Mouse (Mus musculus): ENCODE measurements around the gene Rara.

Gene Rara

DNA sequence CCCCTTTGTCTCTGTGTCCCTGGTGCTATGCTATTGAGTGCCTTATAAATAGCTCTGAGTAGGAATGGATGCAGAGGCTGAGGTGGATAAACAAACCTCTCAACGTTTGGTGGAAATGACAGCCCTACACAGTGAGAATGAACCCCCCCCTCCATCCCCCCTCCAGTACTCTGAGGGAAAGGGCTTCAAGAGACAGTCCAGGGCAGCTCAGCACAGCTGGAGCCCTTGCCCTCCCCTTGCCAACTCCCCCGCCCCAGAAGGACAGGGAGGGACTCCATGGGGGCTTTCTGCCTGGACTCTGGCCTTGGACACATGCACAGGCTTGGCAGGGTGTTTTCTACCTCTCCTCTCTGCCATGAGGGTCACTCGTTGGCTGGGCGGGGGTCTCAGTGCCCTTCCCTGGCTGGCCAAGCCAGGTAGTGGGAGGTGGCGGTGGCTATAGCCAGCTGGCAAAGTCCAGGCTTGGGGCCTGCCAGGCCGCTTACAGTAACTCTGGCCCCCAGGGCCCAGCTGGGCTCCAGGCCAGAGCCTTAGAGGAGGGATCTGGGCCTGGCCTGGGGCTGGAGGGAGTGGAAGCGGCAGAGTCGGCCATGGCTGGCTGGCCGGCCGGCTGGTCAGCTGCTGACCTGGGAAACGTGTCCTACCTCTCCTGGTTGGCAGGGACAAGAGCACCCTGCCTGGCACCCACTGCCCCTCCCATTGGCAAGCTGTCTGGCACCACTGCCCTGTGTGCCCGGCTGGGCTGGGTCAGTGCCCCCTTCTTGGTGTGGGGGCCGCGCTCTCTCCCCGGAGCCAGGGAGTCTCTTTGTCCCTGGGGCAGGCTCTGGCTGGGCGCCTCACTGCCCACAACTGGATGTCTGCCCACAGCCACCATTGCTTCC is 23.6 kb downstream of the Rara start:
- H3K27me3 ChIP-seq (ENCODE audit: control insufficient read depth, insufficient read depth, low read length, poor library complexity, severe bottlenecking), result no peaks in the 10 kb centered on the region
- no peaks in the 10 kb centered on the region; the same call in 1 of the 2 replicates for H3K36me3 ChIP-seq (ENCODE audit: control insufficient read depth, insufficient read depth, low read length, poor library complexity, severe bottlenecking)
- no peak for DNase-seq (ENCODE audit: low read depth, low spot score)

DNA sequence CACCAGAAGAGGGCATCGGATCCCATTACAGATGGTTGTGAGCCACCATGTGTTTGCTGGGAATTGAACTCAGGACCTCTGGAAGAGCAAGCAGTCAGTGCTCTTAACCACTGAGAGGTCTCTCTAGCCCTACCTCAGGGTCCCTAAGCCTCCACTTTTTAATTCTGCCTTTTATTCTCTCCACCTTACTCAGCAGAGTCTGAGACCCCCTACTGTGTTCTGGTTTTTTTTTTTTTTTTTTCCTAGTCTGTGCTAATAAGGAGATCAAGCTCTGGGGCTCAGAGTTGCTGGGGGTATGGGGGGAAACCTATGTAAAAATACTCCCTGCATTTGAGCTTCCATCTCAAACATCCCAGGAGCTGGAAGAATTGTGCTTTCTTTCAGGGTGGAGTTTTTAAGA is 24.5 kb downstream of the Rara start:
- H3K36me3 ChIP-seq (ENCODE audit: control insufficient read depth, insufficient read depth, low read length, poor library complexity, severe bottlenecking), result no peaks in the 10 kb centered on the region; the same call in 1 of the 2 replicates
- DNase-seq (ENCODE audit: low read depth, low spot score), result no peak

DNA sequence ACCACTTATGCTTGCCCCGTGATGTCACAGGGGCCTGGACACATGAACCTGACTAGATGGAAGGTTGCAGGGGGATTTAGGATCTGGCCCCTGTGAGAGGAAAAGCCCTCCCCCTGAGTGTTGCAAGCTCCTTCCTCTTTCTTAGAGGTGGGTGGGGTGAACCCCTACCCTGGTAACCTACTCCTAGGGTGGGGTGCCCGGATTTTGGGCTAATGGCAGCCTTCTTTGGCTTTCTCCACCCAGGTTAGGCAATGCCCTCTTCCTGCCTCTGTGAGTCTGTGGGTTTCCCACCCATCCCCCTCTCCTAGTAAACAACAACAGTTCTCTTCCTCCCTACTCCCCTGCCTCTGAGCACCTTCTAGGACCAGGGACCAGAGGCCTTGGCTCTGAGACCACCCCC is 25.1 kb downstream of the Rara start:
- no peaks in the 10 kb centered on the region; the same call in 1 of the 2 replicates for H3K36me3 ChIP-seq (ENCODE audit: control insufficient read depth, insufficient read depth, low read length, poor library complexity, severe bottlenecking)
- H3K27me3 ChIP-seq (ENCODE audit: control insufficient read depth, insufficient read depth, low read length, poor library complexity, severe bottlenecking), result no peaks in the 10 kb centered on the region
- no peak for DNase-seq (ENCODE audit: low read depth, low spot score)

More for the DNA sequence above, 24.5 kb downstream of the Rara start:
- H3K27me3 ChIP-seq (ENCODE audit: control insufficient read depth, insufficient read depth, low read length, poor library complexity, severe bottlenecking), result no peaks in the 10 kb centered on the region

DNA sequence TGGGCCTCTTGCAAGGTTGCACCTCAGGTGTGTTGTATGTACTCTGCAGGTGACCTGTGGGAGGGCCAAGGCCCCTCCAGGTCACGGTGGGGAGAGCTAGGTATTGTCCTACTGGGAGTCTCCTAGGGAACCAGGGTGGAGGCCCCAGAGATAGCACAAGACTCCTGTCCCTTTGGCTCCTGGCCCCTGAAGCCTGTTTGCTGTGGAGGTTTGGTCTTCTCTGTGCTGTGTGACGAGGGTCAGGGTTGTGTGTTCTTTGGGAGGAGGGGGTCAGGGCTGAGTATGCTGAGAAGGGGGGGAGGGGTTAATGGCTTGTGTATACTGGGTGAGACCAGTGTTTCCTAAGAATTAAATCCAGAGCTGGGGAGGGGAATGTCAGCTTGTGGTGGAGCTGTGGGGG is 25.7 kb downstream of the Rara start:
- H3K36me3 ChIP-seq (ENCODE audit: control insufficient read depth, insufficient read depth, low read length, poor library complexity, severe bottlenecking), result no peaks in the 10 kb centered on the region; the same call in 1 of the 2 replicates
- no peaks in the 10 kb centered on the region for H3K27me3 ChIP-seq (ENCODE audit: control insufficient read depth, insufficient read depth, low read length, poor library complexity, severe bottlenecking)
- DNase-seq (ENCODE audit: low read depth, low spot score), result no peak

DNA sequence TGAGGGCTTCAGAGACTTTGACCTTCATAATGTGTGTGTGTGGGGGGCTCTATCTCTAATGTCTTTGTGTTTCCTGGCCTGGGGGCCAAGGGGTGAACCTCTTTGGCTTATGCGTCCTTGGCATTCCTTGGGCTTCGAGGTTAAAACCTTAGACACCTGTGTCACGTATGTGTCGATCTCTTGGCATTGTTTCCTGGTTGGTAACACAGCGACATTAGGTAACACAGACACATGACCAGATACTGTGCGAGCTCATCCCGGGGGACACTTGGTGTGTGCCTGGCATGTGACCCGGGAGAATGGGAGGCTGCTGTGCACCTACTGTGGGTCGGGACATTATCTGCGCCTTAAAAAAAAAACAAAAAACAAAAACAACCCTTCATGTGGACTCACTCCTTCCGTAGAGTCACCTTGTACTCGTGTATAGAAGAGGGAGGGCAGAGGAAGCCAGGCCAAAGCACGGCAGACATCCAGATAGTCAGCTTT is 26.3 kb downstream of the Rara start:
- no peak for DNase-seq (ENCODE audit: low read depth, low spot score)
- Histone ChIP-seq H3K27me3 (ENCODE audit: control insufficient read depth, insufficient read depth, low read length, poor library complexity, severe bottlenecking) (no peaks in the 10 kb centered on the region), H3K36me3 (ENCODE audit: control insufficient read depth, insufficient read depth, low read length, poor library complexity, severe bottlenecking) (no peaks in the 10 kb centered on the region; the same call in 1 of the 2 replicates)

DNA sequence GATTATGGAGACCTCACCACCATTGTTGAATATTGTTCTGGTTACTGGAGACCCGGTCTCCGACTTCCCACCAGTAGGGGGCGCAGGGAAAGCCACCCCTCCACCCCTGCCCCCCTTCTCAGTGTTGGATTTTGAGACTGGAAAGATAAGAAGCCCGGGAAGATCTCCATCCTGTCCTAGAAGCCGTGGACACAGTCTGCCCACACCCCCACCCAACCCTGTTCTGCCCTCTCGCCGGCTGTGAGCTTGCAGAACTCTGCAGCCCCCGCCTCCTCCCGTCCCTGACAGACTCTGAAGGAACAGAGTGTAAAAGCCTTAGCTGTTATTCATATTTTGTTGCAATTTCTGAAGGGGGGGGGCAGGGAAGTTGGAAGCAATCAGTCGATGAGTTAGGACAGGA is 26.8 kb downstream of the Rara start:
- peak; percentile 63 for DNase-seq (ENCODE audit: low read depth, low spot score)
- H3K27me3 ChIP-seq (ENCODE audit: control insufficient read depth, insufficient read depth, low read length, poor library complexity, severe bottlenecking), result no peaks in the 10 kb centered on the region
- no peaks in the 10 kb centered on the region; the same call in 1 of the 2 replicates for H3K36me3 ChIP-seq (ENCODE audit: control insufficient read depth, insufficient read depth, low read length, poor library complexity, severe bottlenecking)

DNA sequence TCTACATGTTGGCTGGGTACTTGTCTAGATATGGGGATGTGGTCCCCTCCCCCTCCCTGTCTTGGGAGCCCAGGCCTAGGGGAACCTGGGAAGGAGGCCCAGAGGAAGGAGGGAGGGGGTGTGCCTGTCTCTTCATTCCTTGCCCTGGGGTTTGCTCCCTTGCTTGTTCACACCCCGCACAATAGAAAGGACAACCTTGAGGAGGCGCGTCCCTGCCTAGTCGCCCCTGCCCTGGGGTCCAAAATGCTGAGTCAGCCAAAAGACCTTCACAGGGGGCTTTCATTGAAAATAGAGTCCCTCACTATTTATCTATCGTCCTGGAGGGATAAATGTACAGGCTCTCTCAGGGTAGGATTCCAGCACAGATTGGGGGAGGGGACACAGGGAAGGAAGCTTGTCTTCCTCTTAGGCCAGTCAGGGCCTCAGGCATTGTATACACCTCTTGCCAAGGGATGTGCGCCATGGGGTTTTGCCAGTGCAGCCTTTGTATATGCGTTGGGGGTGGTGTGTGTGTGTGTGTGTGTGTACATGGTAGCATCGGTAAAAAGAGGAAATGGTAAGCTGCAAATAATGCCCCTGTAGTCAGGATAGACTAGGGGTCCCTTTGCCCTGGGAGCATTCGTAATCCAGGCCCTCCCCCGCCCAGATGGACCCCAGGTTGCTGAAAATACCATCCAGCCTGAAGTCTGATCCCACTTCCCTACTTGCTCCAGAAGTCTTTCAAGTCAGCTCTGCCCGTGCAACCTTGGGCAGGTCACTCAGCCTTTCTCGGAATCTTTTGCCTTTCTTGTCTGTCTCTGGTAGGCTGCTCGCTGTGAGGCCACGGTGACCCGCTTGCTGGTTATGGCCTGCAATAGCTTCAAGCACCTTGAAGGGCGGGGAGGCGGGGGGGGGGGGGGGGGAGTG is 27.4 kb downstream of the Rara start:
- Histone ChIP-seq H3K27me3 (ENCODE audit: control insufficient read depth, insufficient read depth, low read length, poor library complexity, severe bottlenecking) (no peaks in the 10 kb centered on the region), H3K36me3 (ENCODE audit: control insufficient read depth, insufficient read depth, low read length, poor library complexity, severe bottlenecking) (no peaks in the 10 kb centered on the region; the same call in 1 of the 2 replicates)
- peak; percentile 64 for DNase-seq (ENCODE audit: low read depth, low spot score)

DNA sequence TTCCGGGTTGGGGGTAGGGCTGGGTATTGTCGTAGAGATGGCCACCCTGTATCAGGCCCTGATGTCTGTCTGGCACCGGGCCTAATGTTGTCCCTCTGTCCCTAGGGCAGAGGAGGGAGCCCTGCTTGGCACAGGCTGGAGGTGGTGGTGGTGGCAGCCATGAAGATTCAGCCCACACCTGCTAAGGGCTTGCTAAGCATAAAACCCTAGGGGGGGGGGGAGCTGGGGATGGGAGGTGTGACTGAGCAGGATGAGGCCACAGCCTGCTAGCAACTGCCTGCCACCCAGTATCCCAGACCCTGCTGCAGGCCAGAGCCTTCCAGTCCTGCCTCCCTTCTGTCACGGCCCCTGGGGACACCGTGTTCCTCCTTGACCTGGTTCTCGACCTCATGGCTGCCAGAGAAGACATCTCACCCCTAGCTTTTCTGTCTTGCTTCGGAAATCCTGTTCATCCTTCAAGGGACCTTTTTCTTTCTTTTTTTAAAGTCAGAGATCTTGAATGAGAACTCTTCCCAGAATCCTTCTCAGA is 28.2 kb downstream of the Rara start:
- Histone ChIP-seq H3K36me3 (ENCODE audit: control insufficient read depth, insufficient read depth, low read length, poor library complexity, severe bottlenecking) (no peaks in the 10 kb centered on the region; the same call in 1 of the 2 replicates), H3K27me3 (ENCODE audit: control insufficient read depth, insufficient read depth, low read length, poor library complexity, severe bottlenecking) (no peaks in the 10 kb centered on the region)
- no peak for DNase-seq (ENCODE audit: low read depth, low spot score)

DNA sequence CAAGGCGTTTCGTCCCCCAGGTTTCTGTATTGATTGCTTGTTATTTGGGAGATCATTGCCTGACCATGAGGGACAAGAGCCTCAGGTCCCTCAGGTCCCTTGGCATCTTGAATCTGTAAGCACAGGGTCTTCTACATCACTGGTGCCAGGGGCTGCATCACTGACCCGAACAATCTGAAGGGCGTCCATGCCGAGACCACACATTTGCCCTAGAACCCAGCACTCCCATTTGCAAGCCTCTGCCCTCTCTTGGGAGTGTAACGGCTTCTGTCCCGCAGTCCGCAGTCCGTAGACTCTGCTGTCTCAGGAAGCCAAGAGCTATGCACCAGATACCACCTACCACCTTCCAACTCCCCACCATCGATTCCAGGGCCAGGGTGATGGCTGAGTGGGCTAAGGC is 28.7 kb downstream of the Rara start:
- DNase-seq (ENCODE audit: low read depth, low spot score), result no peak
- Histone ChIP-seq H3K27me3 (ENCODE audit: control insufficient read depth, insufficient read depth, low read length, poor library complexity, severe bottlenecking) (no peaks in the 10 kb centered on the region), H3K36me3 (ENCODE audit: control insufficient read depth, insufficient read depth, low read length, poor library complexity, severe bottlenecking) (no peaks in the 10 kb centered on the region)

DNA sequence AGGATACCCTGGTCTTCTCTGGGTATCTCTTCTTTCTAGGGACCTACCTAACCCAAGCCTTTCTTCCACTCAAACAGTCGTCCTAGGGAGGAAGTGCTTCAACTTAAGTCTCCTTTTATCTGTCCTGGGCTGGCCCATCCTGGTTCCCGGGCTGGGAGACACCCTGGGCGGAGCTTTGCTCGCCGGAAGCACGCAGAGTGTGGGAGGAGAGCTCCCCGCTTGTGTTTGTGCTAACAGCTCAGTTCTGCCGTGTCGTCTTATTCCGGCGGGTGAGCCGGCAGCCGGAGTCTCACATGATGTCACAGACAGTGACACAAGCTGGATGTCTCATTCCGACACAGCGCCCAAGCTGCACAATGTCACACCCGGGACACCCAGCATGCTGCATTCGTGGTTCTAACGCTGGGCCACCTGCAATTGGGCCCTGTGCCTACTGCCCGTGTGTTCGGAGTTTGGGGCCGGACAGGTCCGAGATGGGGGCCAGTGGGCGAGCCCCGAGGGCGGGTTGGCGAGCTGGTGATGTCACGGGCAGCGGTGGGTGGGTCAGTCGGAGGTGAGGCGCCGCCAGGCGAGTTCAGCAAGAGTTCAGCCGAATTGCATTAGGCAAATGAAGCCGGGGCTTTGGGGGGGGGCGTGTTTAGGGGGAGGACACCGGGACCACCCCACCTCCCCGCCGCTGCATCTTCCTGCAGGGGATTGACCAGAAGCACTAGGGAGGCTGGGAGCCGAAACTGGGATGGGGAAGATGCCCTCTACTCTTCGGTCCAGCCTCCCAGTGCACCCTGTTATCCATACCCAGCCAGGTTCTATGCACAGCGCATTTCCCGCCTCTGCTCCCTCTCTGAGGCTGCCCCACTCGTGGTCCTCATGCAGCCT is 32.1 kb downstream of the Rara start:
- Histone ChIP-seq H3K36me3 (ENCODE audit: control insufficient read depth, insufficient read depth, low read length, poor library complexity, severe bottlenecking) (no peaks in the 10 kb centered on the region), H3K27me3 (ENCODE audit: control insufficient read depth, insufficient read depth, low read length, poor library complexity, severe bottlenecking) (no peaks in the 10 kb centered on the region)
- peak; percentile 82 for DNase-seq (ENCODE audit: low read depth, low spot score)

DNA sequence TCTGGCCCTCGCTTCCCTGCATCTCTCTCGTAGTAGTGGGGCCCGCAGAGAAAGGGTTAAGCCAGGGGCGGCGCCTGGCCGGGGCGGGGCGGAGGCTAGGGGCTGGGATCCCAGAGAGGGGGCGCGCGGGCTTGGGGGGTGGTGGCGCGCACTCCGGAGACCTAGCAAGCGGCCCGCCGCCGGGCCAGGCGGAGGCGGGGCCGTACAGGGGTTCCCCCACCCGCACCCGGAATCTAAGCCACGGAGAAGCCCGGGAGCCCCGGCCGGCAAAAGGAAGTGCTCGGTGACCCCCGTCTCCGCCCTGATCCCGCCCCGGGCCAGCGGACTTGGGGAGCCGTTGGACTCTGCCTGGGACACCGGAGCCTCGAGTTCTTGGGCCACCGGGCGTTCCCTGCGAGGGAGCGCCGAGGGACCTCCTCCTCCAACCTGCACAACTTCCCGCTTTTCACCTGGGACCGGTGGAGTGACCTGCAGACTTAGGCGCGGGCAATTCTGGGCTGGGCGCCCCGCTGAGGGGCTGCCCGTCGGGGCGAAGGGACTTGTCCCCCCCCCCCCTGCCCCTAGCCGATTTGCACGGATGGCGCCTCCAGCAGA is 32.8 kb downstream of the Rara start:
- Histone ChIP-seq H3K36me3 (ENCODE audit: control insufficient read depth, insufficient read depth, low read length, poor library complexity, severe bottlenecking) (no peaks in the 10 kb centered on the region), H3K27me3 (ENCODE audit: control insufficient read depth, insufficient read depth, low read length, poor library complexity, severe bottlenecking) (no peaks in the 10 kb centered on the region)
- peak; percentile 51 for DNase-seq (ENCODE audit: low read depth, low spot score)

DNA sequence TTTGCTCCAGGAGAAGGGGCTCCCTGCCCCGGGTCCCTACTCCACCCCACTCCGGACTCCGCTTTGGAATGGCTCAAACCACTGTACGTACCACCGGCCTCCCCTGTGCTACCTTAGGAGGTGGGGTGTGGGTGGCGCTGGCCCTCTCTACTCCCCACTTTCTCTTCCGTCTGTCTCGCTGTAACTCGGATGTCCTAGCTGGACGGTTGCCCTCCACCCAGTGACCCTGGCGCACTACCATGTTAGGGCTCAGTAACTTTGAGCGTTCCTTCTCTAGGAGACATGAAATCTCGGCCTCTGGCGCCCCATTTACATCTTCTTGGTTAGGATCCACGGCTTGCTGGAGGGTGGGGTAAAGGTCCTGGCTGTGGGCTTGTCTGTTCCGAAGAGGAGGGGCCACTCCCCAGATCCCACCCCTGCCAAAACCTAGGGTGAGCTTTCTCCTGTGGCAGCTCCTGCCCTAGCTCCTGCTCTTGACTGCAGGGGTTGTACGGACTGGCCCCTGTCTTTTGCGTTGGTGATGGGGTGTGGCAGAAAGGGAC is 33.5 kb downstream of the Rara start:
- H3K27me3 ChIP-seq (ENCODE audit: control insufficient read depth, insufficient read depth, low read length, poor library complexity, severe bottlenecking), result no peaks in the 10 kb centered on the region
- no peak for DNase-seq (ENCODE audit: low read depth, low spot score)
- H3K36me3 ChIP-seq (ENCODE audit: control insufficient read depth, insufficient read depth, low read length, poor library complexity, severe bottlenecking), result no peaks in the 10 kb centered on the region; the same call in 1 of the 2 replicates

DNA sequence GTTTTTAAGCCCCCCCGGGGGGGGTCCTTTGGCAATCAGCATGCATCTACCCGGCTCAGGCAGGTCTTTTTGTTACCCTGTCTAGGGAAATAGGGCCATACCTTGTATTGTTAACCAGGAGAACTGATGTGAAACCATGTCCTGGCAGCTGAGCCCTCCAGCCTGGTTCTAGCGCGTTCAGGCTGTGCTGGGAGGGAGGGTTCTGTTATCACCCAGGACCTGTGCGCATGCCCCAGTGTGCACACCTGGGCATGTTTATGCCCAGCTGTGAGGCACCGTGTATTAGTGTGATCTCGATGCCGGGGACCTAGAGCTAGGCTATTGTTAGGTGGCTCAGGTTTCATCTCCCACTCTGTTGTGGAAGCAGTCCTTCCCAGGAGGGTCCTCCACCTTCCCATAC is 34.1 kb downstream of the Rara start:
- Histone ChIP-seq H3K36me3 (ENCODE audit: control insufficient read depth, insufficient read depth, low read length, poor library complexity, severe bottlenecking) (peaks cover 2% of the 10 kb centered on the region; the same call in 1 of the 2 replicates), H3K27me3 (ENCODE audit: control insufficient read depth, insufficient read depth, low read length, poor library complexity, severe bottlenecking) (no peaks in the 10 kb centered on the region)
- DNase-seq (ENCODE audit: low read depth, low spot score), result peak; percentile 56

All from splenic B cell, adult 2 months (primary cell).